20 mouse cellular contexts compared by ENCODE assay signal in genomic region chr4:63742763-63743371, GRCm38 (mm10). TPM values are rescaled to one million over a fixed set of nuclear protein-coding genes. Genes with fewer than 3 reads are reported as not detected.
"Had no signal": no experiment of that assay in that cellular context is flagged by ENCODE, and none has a peak within 500 bp of the region (broad histone marks: within the 10 kb centered on the region; RNA-seq: fewer than 3 reads in every experiment).

No protein-coding gene starts in this region.

- H3K4me2 ChIP-seq: limb, embryonic 12.5 days; limb, embryonic 15.5 days; liver, embryonic 11.5 days; lung, embryonic 14.5 days; midbrain, embryonic 12.5 days; midbrain, embryonic 15.5 days had no signal

- H3K9me3 ChIP-seq: limb, embryonic 12.5 days; limb, embryonic 15.5 days; midbrain, embryonic 12.5 days; midbrain, embryonic 15.5 days had no signal

- H3K36me3 ChIP-seq: limb, embryonic 12.5 days; limb, embryonic 15.5 days; midbrain, embryonic 12.5 days; midbrain, embryonic 15.5 days had no signal

- H3K9ac ChIP-seq: limb, embryonic 12.5 days; limb, embryonic 15.5 days; liver, embryonic 14.5 days; liver, postnatal 0 days; lung, embryonic 14.5 days; midbrain, embryonic 12.5 days; midbrain, embryonic 15.5 days had no signal

- H3K27me3 ChIP-seq: limb, embryonic 12.5 days; limb, embryonic 15.5 days; midbrain, embryonic 12.5 days; midbrain, embryonic 15.5 days had no signal

- DNase-seq: left cerebral cortex, postnatal 4 days; liver, postnatal 0 days; right cerebral cortex, adult 18-20 months; right cerebral cortex, postnatal 14 days; right cerebral cortex, postnatal 4 days; thymus, adult 18-20 months; thymus, postnatal 36 days had no signal

- H3K4me3 ChIP-seq: limb, embryonic 12.5 days; limb, embryonic 15.5 days; midbrain, embryonic 12.5 days; midbrain, embryonic 15.5 days had no signal

- H3K27ac ChIP-seq: limb, embryonic 12.5 days; limb, embryonic 15.5 days; liver, embryonic 14.5 days; midbrain, embryonic 12.5 days; midbrain, embryonic 15.5 days had no signal

- ATAC-seq: midbrain, embryonic 15.5 days had no signal

- H3K4me1 ChIP-seq: midbrain, embryonic 15.5 days had no signal

RNA-seq across cellular contexts. Expression of gene Tnfsf15, which starts 2.0 kb away (rescaled TPM):
- total RNA-seq: layer of hippocampus, adult 18-20 months; layer of hippocampus, postnatal 14 days; left cerebral cortex, postnatal 4 days; megakaryocyte-erythroid progenitor cell, adult 5-6 weeks; monocyte, adult 5-6 weeks had no signal
- polyA plus RNA-seq: limb, embryonic 12.5 days; liver, postnatal 0 days; midbrain, embryonic 15.5 days; neural tube, embryonic 11.5 days; neural tube, embryonic 14.5 days had no signal
